18 mouse cellular contexts compared by ENCODE assay signal in genomic region chr1:177347208-177347607, GRCm38 (mm10).
A peak's percentile ranks its signal among the peaks of the same experiment; 100 is the strongest.
DNase-seq lines count a peak whose midpoint lies in the region; ATAC-seq and TF ChIP-seq lines count a peak whose summit lies in the region.
"Had no signal": no experiment of that assay in that cellular context is flagged by ENCODE, and none has a peak within 500 bp of the region (broad histone marks: within the 10 kb centered on the region; RNA-seq: fewer than 3 reads in every experiment).

No protein-coding gene starts in this region.

- TF ChIP-seq EP300 in stomach, postnatal 0 days (optimal IDR thresholded peaks at IDR 0.05), result no peak

- no peak overlapping the region for H3K4me3 ChIP-seq in hindbrain, embryonic 10.5 days
- H3K4me3 ChIP-seq in hindbrain, embryonic 11.5 days (ENCODE audit: low read depth, low read length), result no peak overlapping the region
- no peak overlapping the region for H3K4me3 ChIP-seq in stomach, postnatal 0 days (ENCODE audit: low read depth, low read length)
- H3K4me3 ChIP-seq: embryonic facial prominence, embryonic 13.5 days; limb, embryonic 10.5 days; neural tube, embryonic 12.5 days had no signal

- H3K9me3 ChIP-seq in hindbrain, embryonic 10.5 days, result no peaks in the 10 kb centered on the region
- H3K9me3 ChIP-seq in hindbrain, embryonic 11.5 days (ENCODE audit: control insufficient read depth, low read length), result no peaks in the 10 kb centered on the region
- no peaks in the 10 kb centered on the region for H3K9me3 ChIP-seq in stomach, postnatal 0 days (ENCODE audit: control insufficient read depth, low read length)
- H3K9me3 ChIP-seq: embryonic facial prominence, embryonic 13.5 days; limb, embryonic 10.5 days; neural tube, embryonic 12.5 days had no signal

- no peak overlapping the region for H3K4me2 ChIP-seq in hindbrain, embryonic 11.5 days (replicated peaks; ENCODE audit: low read depth, low read length)
- no peak overlapping the region for H3K4me2 ChIP-seq in stomach, postnatal 0 days (replicated peaks; ENCODE audit: low read depth)
- H3K4me2 ChIP-seq: embryonic facial prominence, embryonic 13.5 days; neural tube, embryonic 12.5 days had no signal

- no peak for DNase-seq in hindbrain, embryonic 10.5 days (ENCODE audit: low spot score)
- no peak for DNase-seq in hindbrain, embryonic 11.5 days (ENCODE audit: low spot score)
- peak; percentile 88 for DNase-seq in layer of hippocampus, adult 9-11 months
- peak; percentile 83 to 84 for DNase-seq in right cerebral cortex, adult 2 months (ENCODE audit: low spot score in 2 of 2)
- no peak for DNase-seq in cerebellum, adult 9-10 months
- DNase-seq in stomach, postnatal 0 days (ENCODE audit: low spot score), result no peak
- no peak for DNase-seq in kidney, postnatal 4 days
- DNase-seq: adrenal gland, postnatal 14 days; cerebellum, postnatal 36 days; heart, postnatal 14 days; kidney, adult 9 months; lung, postnatal 10 days had no signal

- H3K27me3 ChIP-seq in hindbrain, embryonic 10.5 days (ENCODE audit: insufficient read depth, poor library complexity, severe bottlenecking), result no peaks in the 10 kb centered on the region
- H3K27me3 ChIP-seq in hindbrain, embryonic 11.5 days (ENCODE audit: control insufficient read depth, insufficient read depth, low read length), result no peaks in the 10 kb centered on the region
- H3K27me3 ChIP-seq in stomach, postnatal 0 days (ENCODE audit: control insufficient read depth, insufficient read depth, low read length), result no peaks in the 10 kb centered on the region
- H3K27me3 ChIP-seq: embryonic facial prominence, embryonic 13.5 days; neural tube, embryonic 12.5 days had no signal

- H3K27ac ChIP-seq in hindbrain, embryonic 10.5 days, result peak overlapping the region; percentile 53
- no peak overlapping the region for H3K27ac ChIP-seq in hindbrain, embryonic 11.5 days (ENCODE audit: low read depth, low read length)
- no peak overlapping the region for H3K27ac ChIP-seq in stomach, postnatal 0 days (replicated peaks)
- H3K27ac ChIP-seq: embryonic facial prominence, embryonic 13.5 days; limb, embryonic 10.5 days; liver, embryonic 14.5 days; neural tube, embryonic 12.5 days had no signal

- 45% methylated on average over 4 of the region's 4 CpGs for WGBS in hindbrain, embryonic 10.5 days
- WGBS in hindbrain, embryonic 11.5 days, result 41% methylated on average over 4 of the region's 4 CpGs
- 29% methylated on average over 4 of the region's 4 CpGs for WGBS in stomach, postnatal 0 days

- peaks cover 11% of the 10 kb centered on the region; the same call in 1 of the 2 replicates for H3K4me1 ChIP-seq in hindbrain, embryonic 10.5 days (replicated peaks)
- no peaks in the 10 kb centered on the region for H3K4me1 ChIP-seq in hindbrain, embryonic 11.5 days (replicated peaks; ENCODE audit: control insufficient read depth, insufficient read depth, low read length)
- H3K4me1 ChIP-seq in stomach, postnatal 0 days (replicated peaks; ENCODE audit: control insufficient read depth, insufficient read depth), result no peaks in the 10 kb centered on the region

- ATAC-seq in hindbrain, embryonic 11.5 days (ENCODE audit: low FRiP score), result no peak
- ATAC-seq in frontal cortex, adult (ENCODE audit: low TSS enrichment), result peak; percentile 92
- ATAC-seq in stomach, postnatal 0 days (ENCODE audit: low FRiP score, low TSS enrichment), result no peak

- no peaks in the 10 kb centered on the region for H3K36me3 ChIP-seq in hindbrain, embryonic 10.5 days
- H3K36me3 ChIP-seq in hindbrain, embryonic 11.5 days (ENCODE audit: control insufficient read depth, insufficient read depth, low read length), result no peaks in the 10 kb centered on the region
- no peaks in the 10 kb centered on the region for H3K36me3 ChIP-seq in stomach, postnatal 0 days (ENCODE audit: control insufficient read depth, insufficient read depth, low read length)
- H3K36me3 ChIP-seq: embryonic facial prominence, embryonic 13.5 days; G1E; limb, embryonic 10.5 days; neural tube, embryonic 12.5 days had no signal

- no peak for TF ChIP-seq CTCF in stomach, postnatal 0 days (IDR thresholded peaks at IDR 0.05; ENCODE audit: low read depth)

- H3K9ac ChIP-seq in hindbrain, embryonic 11.5 days (ENCODE audit: low read depth, low read length), result no peak overlapping the region
- no peak overlapping the region for H3K9ac ChIP-seq in stomach, postnatal 0 days (ENCODE audit: low read length)
- H3K9ac ChIP-seq: embryonic facial prominence, embryonic 13.5 days; liver, embryonic 14.5 days; neural tube, embryonic 12.5 days had no signal

Comparison
In these comparisons a context has a peak if more than half of its experiments do, and no peak if none do; other contexts are left out.
1. DNase-seq: peak in layer of hippocampus, adult 9-11 months (single experiment) and right cerebral cortex, adult 2 months (2 of 2); none in hindbrain, embryonic 10.5 days (single experiment), hindbrain, embryonic 11.5 days (single experiment), cerebellum, adult 9-10 months (single experiment), stomach, postnatal 0 days (single experiment) and kidney, postnatal 4 days (0 of 2).